Mouse (Mus musculus) liver, embryonic 15.5 days (tissue): ENCODE data around the gene Rubcnl. TPM values are rescaled to one million over a fixed set of nuclear protein-coding genes. Genes with fewer than 3 reads are reported as not detected.

Experiments
- ATAC-seq: fragments of 200-750 bp; cut with Nextera tagmentation; 2 replicates; pipeline ENCODE4 v1.8.0; 2017; ENCODE audit warnings: moderate number of reproducible peaks, mild to moderate bottlenecking, moderate library complexity; ENCODE audit not compliant: insufficient read depth
- H3K27ac ChIP-seq: fragments of 300-500 bp; sonication (generic); replicated peaks from 2 replicates; pipeline ENCODE4 v1.5.1; 2015; ENCODE audit warnings: mild to moderate bottlenecking, inconsistent platforms
- H3K27me3 ChIP-seq: fragments of 300-500 bp; sonication (generic); 2 replicates; pipeline ENCODE4 v1.6.1; 2015; ENCODE audit warnings: mild to moderate bottlenecking, inconsistent platforms
- H3K36me3 ChIP-seq: fragments of 300-500 bp; sonication (generic); replicated peaks from 2 replicates; pipeline ENCODE4 v1.6.1; 2015; ENCODE audit warnings: moderate library complexity, mild to moderate bottlenecking, inconsistent platforms
- H3K4me1 ChIP-seq: fragments of 300-500 bp; sonication (generic); replicated peaks from 2 replicates; pipeline ENCODE4 v1.6.1; 2015; ENCODE audit warnings: inconsistent platforms
- H3K4me2 ChIP-seq: fragments of 300-500 bp; sonication (generic); 2 replicates; pipeline ENCODE4 v1.6.1; 2015; ENCODE audit warnings: moderate library complexity, mild to moderate bottlenecking, inconsistent platforms
- H3K4me3 ChIP-seq: fragments of 300-500 bp; sonication (generic); replicated peaks from 2 replicates; pipeline ENCODE4 v1.5.1; 2015; ENCODE audit warnings: mild to moderate bottlenecking, inconsistent platforms
- H3K9ac ChIP-seq: fragments of 300-500 bp; sonication (generic); 2 replicates; pipeline ENCODE4 v1.6.1; 2015; ENCODE audit warnings: moderate library complexity, mild to moderate bottlenecking, inconsistent platforms
- H3K9me3 ChIP-seq: fragments of 300-500 bp; sonication (generic); replicated peaks from 2 replicates; pipeline ENCODE4 v1.6.1; 2016; ENCODE audit warnings: inconsistent platforms
- WGBS: fragments of 180-500 bp; shearing (Covaris S2); methylation state at CpG from one replicate; pipeline ENCODE4 v1.1.7; 2015; ENCODE audit warnings: mixed read lengths; ENCODE audit not compliant: insufficient replicate concordance; 5-methylcytosine and 5-hydroxymethylcytosine counted together
- polyA plus RNA-seq: library from polyadenylated mRNA; unstranded; fragments of >200 nt; fragmentation: Nextera tagmentation; extraction: Ambion mirVana; gene quantifications from 2 replicates; pipeline ENCODE4 v1.2.1, GENCODE M21; 2015

The Rubcnl gene
- polyA plus RNA-seq, 1 experiment from 2014 or later, result 0.31 TPM

- Histone ChIP-seq H3K9me3 (no peaks in the 10 kb centered on the region), H3K36me3 (no peaks in the 10 kb centered on the region), H3K9ac (no peak overlapping the region), H3K4me3 (no peak overlapping the region), H3K4me1 (peaks cover 4% of the 10 kb centered on the region; the same call in 1 of the 2 replicates), H3K27ac (no peak overlapping the region), H3K4me2 (no peak overlapping the region), H3K27me3 (0 out of 2 replicates have a peak, but pooled peaks cover 4% of the 10 kb centered on the region)
- ATAC-seq, result no peak
- 67% methylated on average over 15 of the region's 15 CpGs for WGBS
Observed at GRCm38 (mm10) chr14:75071091-75071490, 55.3 kb downstream of the Rubcnl start.

GRCm38 (mm10) chr14:75075299-75076180, 59.7 kb downstream of the Rubcnl start:
- no peaks in the 10 kb centered on the region for H3K9me3 ChIP-seq
- no peak overlapping the region for H3K9ac ChIP-seq
- H3K4me3 ChIP-seq, result no peak overlapping the region
- no peak overlapping the region for H3K4me2 ChIP-seq
- H3K27me3 ChIP-seq, result no peaks in the 10 kb centered on the region
- H3K27ac ChIP-seq, result no peak overlapping the region
- ATAC-seq, result no peak
- H3K4me1 ChIP-seq, result no peaks in the 10 kb centered on the region
- 37% methylated on average over 10 of the region's 10 CpGs for WGBS
- no peaks in the 10 kb centered on the region for H3K36me3 ChIP-seq

GRCm38 (mm10) chr14:75077946-75078345, 62.1 kb downstream of the Rubcnl start:
- no peak overlapping the region for H3K4me2 ChIP-seq
- no peak overlapping the region for H3K4me3 ChIP-seq
- WGBS, result 55% methylated on average over 6 of the region's 6 CpGs
- no peaks in the 10 kb centered on the region for H3K27me3 ChIP-seq
- no peaks in the 10 kb centered on the region for H3K9me3 ChIP-seq
- ATAC-seq, result no peak
- no peaks in the 10 kb centered on the region for H3K4me1 ChIP-seq
- no peak overlapping the region for H3K9ac ChIP-seq
- no peaks in the 10 kb centered on the region for H3K36me3 ChIP-seq
- no peak overlapping the region for H3K27ac ChIP-seq

Other genes with a start within 250 kb of the Rubcnl start
- 4.4 and 4.5 TPM in 2 replicates for gene Lrch1, start 68.2 kb upstream of the Rubcnl start, polyA plus RNA-seq
- not detected in 2 replicates for gene Lrrc63, start 114.9 kb downstream of the Rubcnl start, polyA plus RNA-seq
- gene Lcp1, start 115.1 kb downstream of the Rubcnl start, polyA plus RNA-seq, result 39.6 and 40.9 TPM in 2 replicates
- gene Cpb2, start 226.3 kb downstream of the Rubcnl start, polyA plus RNA-seq, result 134 and 143 TPM in 2 replicates